Mouse (Mus musculus): Measurements from ENCODE around the gene Mta2. TPM values are rescaled to one million over a fixed set of nuclear protein-coding genes. Genes with fewer than 3 reads are reported as not detected.

The Mta2 gene
- polyA plus RNA-seq (2012; rRNA removed; ENCODE audit: low replicate concordance) = 15.3 and 15.4 TPM in 2 replicates

GRCm38 (mm10) chr19:8941515-8942217 is at the start of gene Mta2:
Mta2 (plus strand) TSS chr19:8941875.

GRCm38 (mm10) chr19:8892829-8893766 is 48.6 kb upstream of the Mta2 start, which contains the start of gene Ints5:
Ints5 (plus strand) TSS chr19:8893005.

GRCm38 (mm10) chr19:8897865-8898495 is 43.7 kb upstream of the Mta2 start, which contains the start of gene Ganab:
Ganab (plus strand) TSS chr19:8898071.

GRCm38 (mm10) chr19:8920073-8920736 is 21.5 kb upstream of the Mta2 start, which contains the start of gene B3gat3:
B3gat3 (plus strand) TSS chr19:8920374.

GRCm38 (mm10) chr19:8929224-8930088 is 12.2 kb upstream of the Mta2 start, which contains the start of the genes Rom1 and Eml3:
Rom1 (minus strand) TSS chr19:8929356.
Eml3 (plus strand) TSS chr19:8929552.

GRCm38 (mm10) chr19:8953135-8954039 is 11.7 kb downstream of the Mta2 start, which contains the start of gene Tut1:
Tut1 (plus strand) TSS chr19:8953847.

GRCm38 (mm10) chr19:8966590-8967372 is 25.1 kb downstream of the Mta2 start, which contains the start of gene Eef1g:
Eef1g (plus strand) TSS chr19:8967041.

GRCm38 (mm10) chr19:8989066-8989566 is 47.4 kb downstream of the Mta2 start, which contains the start of gene Ahnak:
Ahnak (plus strand) TSS chr19:8989284.

Other genes starting within 250 kb of the Mta2 start
- 127 and 449 TPM in 2 replicates for gene Slc3a2, start 218.5 kb upstream of the Mta2 start, polyA plus RNA-seq (2012; rRNA removed; ENCODE audit: low replicate concordance)
- 12.4 and 17.1 TPM in 2 replicates for gene Wdr74, start 206.0 kb upstream of the Mta2 start, polyA plus RNA-seq (2012; rRNA removed; ENCODE audit: low replicate concordance)
- not detected in 2 replicates for gene 1700092M07Rik, start 201.2 kb upstream of the Mta2 start, polyA plus RNA-seq (2012; rRNA removed; ENCODE audit: low replicate concordance)
- gene Stx5a, start 200.5 kb upstream of the Mta2 start, polyA plus RNA-seq (2012; rRNA removed; ENCODE audit: low replicate concordance) = 54.0 and 56.6 TPM in 2 replicates
- gene Nxf1, start 184.8 kb upstream of the Mta2 start, polyA plus RNA-seq (2012; rRNA removed; ENCODE audit: low replicate concordance) = 22.0 and 28.9 TPM in 2 replicates
- gene Tmem223, start 170.9 kb upstream of the Mta2 start, polyA plus RNA-seq (2012; rRNA removed; ENCODE audit: low replicate concordance) = 147 and 196 TPM in 2 replicates
- 107 and 114 TPM in 2 replicates for gene Tmem179b, start 167.4 kb upstream of the Mta2 start, polyA plus RNA-seq (2012; rRNA removed; ENCODE audit: low replicate concordance)
- gene Taf6l, start 155.5 kb upstream of the Mta2 start, polyA plus RNA-seq (2012; rRNA removed; ENCODE audit: low replicate concordance) = 6.5 and 12.9 TPM in 2 replicates
- 12.3 and 13.7 TPM in 2 replicates for gene Polr2g, start 143.3 kb upstream of the Mta2 start, polyA plus RNA-seq (2012; rRNA removed; ENCODE audit: low replicate concordance)
- gene Zbtb3, start 139.3 kb upstream of the Mta2 start, polyA plus RNA-seq (2012; rRNA removed; ENCODE audit: low replicate concordance) = 0.99 and 1.2 TPM in 2 replicates
- 3.4 and 8.2 TPM in 2 replicates for gene Ttc9c, start 122.5 kb upstream of the Mta2 start, polyA plus RNA-seq (2012; rRNA removed; ENCODE audit: low replicate concordance)
- gene Hnrnpul2, start 121.9 kb upstream of the Mta2 start, polyA plus RNA-seq (2012; rRNA removed; ENCODE audit: low replicate concordance) = 7.7 and 10.3 TPM in 2 replicates
- 2.3 TPM in 1 of 2 replicates, not detected in the other for gene AC129217.1, start 112.1 kb upstream of the Mta2 start, polyA plus RNA-seq (2012; rRNA removed; ENCODE audit: low replicate concordance)
- 88.6 and 106 TPM in 2 replicates for gene Bscl2, start 104.4 kb upstream of the Mta2 start, polyA plus RNA-seq (2012; rRNA removed; ENCODE audit: low replicate concordance)
- gene Gng3, start 102.7 kb upstream of the Mta2 start, polyA plus RNA-seq (2012; rRNA removed; ENCODE audit: low replicate concordance) = 0.63 and 1.1 TPM in 2 replicates
- 0.41 and 0.53 TPM in 2 replicates for gene Lrrn4cl, start 91.1 kb upstream of the Mta2 start, polyA plus RNA-seq (2012; rRNA removed; ENCODE audit: low replicate concordance)
- gene Ubxn1, start 70.4 kb upstream of the Mta2 start, polyA plus RNA-seq (2012; rRNA removed; ENCODE audit: low replicate concordance) = 81.5 and 127 TPM in 2 replicates
- gene Uqcc3, start 61.0 kb upstream of the Mta2 start, polyA plus RNA-seq (2012; rRNA removed; ENCODE audit: low replicate concordance) = 8.7 and 9.9 TPM in 2 replicates
- 0.25 and 0.41 TPM in 2 replicates for gene Lbhd1, start 58.1 kb upstream of the Mta2 start, polyA plus RNA-seq (2012; rRNA removed; ENCODE audit: low replicate concordance)
- not detected in 2 replicates for gene Gm49403, start 57.9 kb upstream of the Mta2 start, polyA plus RNA-seq (2012; rRNA removed; ENCODE audit: low replicate concordance)
- 4.2 and 6.4 TPM in 2 replicates for gene 1810009A15Rik, start 53.0 kb upstream of the Mta2 start, polyA plus RNA-seq (2012; rRNA removed; ENCODE audit: low replicate concordance)
- gene Gm49416, start 52.9 kb upstream of the Mta2 start, polyA plus RNA-seq (2012; rRNA removed; ENCODE audit: low replicate concordance) = not detected in 2 replicates
- gene Ints5, start 48.9 kb upstream of the Mta2 start, polyA plus RNA-seq (2012; rRNA removed; ENCODE audit: low replicate concordance) = 16.7 and 22.1 TPM in 2 replicates
- gene Ganab, start 43.8 kb upstream of the Mta2 start, polyA plus RNA-seq (2012; rRNA removed; ENCODE audit: low replicate concordance) = 55.3 and 67.9 TPM in 2 replicates
- gene B3gat3, start 21.5 kb upstream of the Mta2 start, polyA plus RNA-seq (2012; rRNA removed; ENCODE audit: low replicate concordance) = 78.8 and 91.5 TPM in 2 replicates
- gene Rom1, start 12.5 kb upstream of the Mta2 start, polyA plus RNA-seq (2012; rRNA removed; ENCODE audit: low replicate concordance) = 15.7 and 17.8 TPM in 2 replicates
- 32.1 and 32.8 TPM in 2 replicates for gene Eml3, start 12.3 kb upstream of the Mta2 start, polyA plus RNA-seq (2012; rRNA removed; ENCODE audit: low replicate concordance)
- 12.7 and 15.2 TPM in 2 replicates for gene Tut1, start 12.0 kb downstream of the Mta2 start, polyA plus RNA-seq (2012; rRNA removed; ENCODE audit: low replicate concordance)
- gene Eef1g, start 25.2 kb downstream of the Mta2 start, polyA plus RNA-seq (2012; rRNA removed; ENCODE audit: low replicate concordance) = 66.9 and 98.4 TPM in 2 replicates
- 3.3 and 9.9 TPM in 2 replicates for gene Ahnak, start 47.4 kb downstream of the Mta2 start, polyA plus RNA-seq (2012; rRNA removed; ENCODE audit: low replicate concordance)
- gene Scgb1a1, start 146.1 kb downstream of the Mta2 start, polyA plus RNA-seq (2012; rRNA removed; ENCODE audit: low replicate concordance) = not detected in 2 replicates
- 0.08 and 1.2 TPM in 2 replicates for gene Asrgl1, start 193.8 kb downstream of the Mta2 start, polyA plus RNA-seq (2012; rRNA removed; ENCODE audit: low replicate concordance)

Measured in duodenum, adult 2 months (tissue).